Mouse (Mus musculus) stomach, embryonic 14.5 days (tissue): Measurements from ENCODE around the gene Nfix. TPM values are rescaled to one million over a fixed set of nuclear protein-coding genes. Genes with fewer than 3 reads are reported as not detected.

Experiments
- ATAC-seq: fragments of 200-750 bp; cut with Nextera tagmentation; 2 replicates; pipeline ENCODE4 v1.8.0; 2017; ENCODE audit warnings: low read depth, moderate TSS enrichment; ENCODE audit not compliant: insufficient number of reproducible peaks, insufficient read depth, low FRiP score
- H3K27ac ChIP-seq: fragments of 300-500 bp; sonication (generic); 2 replicates; pipeline ENCODE4 v1.5.1; 2014; ENCODE audit warnings: mild to moderate bottlenecking, low read length, moderate library complexity, mixed read lengths
- H3K27me3 ChIP-seq: fragments of 300-500 bp; sonication (generic); 2 replicates; pipeline ENCODE4 v1.6.1; 2014; ENCODE audit warnings: low read length, control low read depth, mixed read lengths; ENCODE audit not compliant: control insufficient read depth, insufficient read depth
- H3K36me3 ChIP-seq: fragments of 300-500 bp; sonication (generic); 2 replicates; pipeline ENCODE4 v1.6.1; 2014; ENCODE audit warnings: mild to moderate bottlenecking, control low read depth, low read length, moderate library complexity, mixed read lengths; ENCODE audit not compliant: control insufficient read depth, insufficient read depth
- H3K4me1 ChIP-seq: fragments of 300-500 bp; sonication (generic); 2 replicates; pipeline ENCODE4 v1.6.1; 2014; ENCODE audit warnings: low read length, control low read depth, mixed read lengths; ENCODE audit not compliant: control insufficient read depth, insufficient read depth
- H3K4me2 ChIP-seq: fragments of 300-500 bp; sonication (generic); replicated peaks from 2 replicates; pipeline ENCODE4 v1.6.1; 2014; ENCODE audit warnings: low read depth, low read length, control low read depth
- H3K4me3 ChIP-seq: fragments of 300-500 bp; sonication (generic); 2 replicates; pipeline ENCODE4 v1.5.1; 2014; ENCODE audit warnings: low read depth, low read length, control low read depth
- H3K9ac ChIP-seq: fragments of 300-500 bp; sonication (generic); replicated peaks from 2 replicates; pipeline ENCODE4 v1.6.1; 2014; ENCODE audit warnings: low read depth, mild to moderate bottlenecking, control low read depth, low read length, moderate library complexity, mixed read lengths
- H3K9me3 ChIP-seq: fragments of 300-500 bp; sonication (generic); 2 replicates; pipeline ENCODE4 v1.6.1; 2016; ENCODE audit warnings: low read depth, low read length, control low read depth; ENCODE audit not compliant: control insufficient read depth
- WGBS: fragments of 180-500 bp; shearing (Covaris S2); extraction: QIAGEN DNeasy Blood & Tissue Kit; methylation state at CpG from one replicate; pipeline ENCODE4 v1.1.7; 2014; 5-methylcytosine and 5-hydroxymethylcytosine counted together
- polyA plus RNA-seq: library from polyadenylated mRNA; unstranded; fragments of >200 nt; fragmentation: Nextera tagmentation; extraction: Ambion mirVana; gene quantifications from 2 replicates; pipeline ENCODE4 v1.2.1, GENCODE M21; 2014

The Nfix gene
- polyA plus RNA-seq, 1 experiment from 2014 or later, result 37.8 TPM

DNA sequence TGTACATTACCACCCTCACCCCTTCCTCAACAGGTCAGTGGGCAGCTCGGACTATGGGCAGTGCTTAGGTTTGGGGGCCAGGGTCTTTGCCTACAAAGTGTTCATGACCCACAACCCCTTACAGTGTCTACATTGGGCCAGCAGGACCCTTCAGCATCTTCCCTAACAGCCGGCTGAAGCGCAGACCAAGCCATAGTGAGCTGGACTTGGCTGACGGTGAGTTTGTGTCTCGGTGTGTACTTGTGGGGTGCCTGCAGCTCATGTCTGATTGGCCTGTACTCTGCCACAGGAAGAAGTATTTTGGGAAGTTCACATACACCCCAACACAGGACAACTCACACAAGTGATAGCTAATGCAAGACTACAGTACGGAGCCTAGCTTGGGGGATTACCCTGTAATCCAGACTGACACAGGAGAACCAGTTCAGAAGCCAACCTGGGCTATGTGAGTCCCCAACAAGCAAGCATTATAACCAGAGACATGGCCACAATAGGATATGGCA lies 97.1 kb downstream of the Nfix start:
- Histone ChIP-seq H3K9me3 (no peaks in the 10 kb centered on the region), H3K4me2 (no peak overlapping the region), H3K36me3 (peaks cover 15% of the 10 kb centered on the region; the same call in 1 of the 2 replicates), H3K27me3 (peaks cover 41% of the 10 kb centered on the region; the same call in 1 of the 2 replicates), H3K9ac (no peak overlapping the region), H3K4me1 (peaks cover 30% of the 10 kb centered on the region), H3K27ac (no peak overlapping the region), H3K4me3 (0 out of 2 replicates have a peak overlapping the region, but pooled peaks have one; percentile 17)
- ATAC-seq, result no peak
- 89% methylated on average over 6 of the region's 6 CpGs for WGBS

- Histone ChIP-seq H3K4me2 (0 out of 2 replicates have a peak overlapping the region, but pooled peaks have one; percentile 13), H3K4me3 (peak overlapping the region; percentile 17; the same call in 1 of the 2 replicates), H3K9ac (no peak overlapping the region), H3K27ac (no peak overlapping the region), H3K4me1 (peaks cover 29% of the 10 kb centered on the region), H3K36me3 (peaks cover 13% of the 10 kb centered on the region), H3K9me3 (no peaks in the 10 kb centered on the region), H3K27me3 (peaks cover 36% of the 10 kb centered on the region; the same call in 1 of the 2 replicates)
- ATAC-seq, result no peak
- WGBS, result 72% methylated on average over 9 of the region's 9 CpGs
These were observed 97.6 kb downstream of the Nfix start for GRCm38 (mm10) chr8:84702561-84702960.

DNA sequence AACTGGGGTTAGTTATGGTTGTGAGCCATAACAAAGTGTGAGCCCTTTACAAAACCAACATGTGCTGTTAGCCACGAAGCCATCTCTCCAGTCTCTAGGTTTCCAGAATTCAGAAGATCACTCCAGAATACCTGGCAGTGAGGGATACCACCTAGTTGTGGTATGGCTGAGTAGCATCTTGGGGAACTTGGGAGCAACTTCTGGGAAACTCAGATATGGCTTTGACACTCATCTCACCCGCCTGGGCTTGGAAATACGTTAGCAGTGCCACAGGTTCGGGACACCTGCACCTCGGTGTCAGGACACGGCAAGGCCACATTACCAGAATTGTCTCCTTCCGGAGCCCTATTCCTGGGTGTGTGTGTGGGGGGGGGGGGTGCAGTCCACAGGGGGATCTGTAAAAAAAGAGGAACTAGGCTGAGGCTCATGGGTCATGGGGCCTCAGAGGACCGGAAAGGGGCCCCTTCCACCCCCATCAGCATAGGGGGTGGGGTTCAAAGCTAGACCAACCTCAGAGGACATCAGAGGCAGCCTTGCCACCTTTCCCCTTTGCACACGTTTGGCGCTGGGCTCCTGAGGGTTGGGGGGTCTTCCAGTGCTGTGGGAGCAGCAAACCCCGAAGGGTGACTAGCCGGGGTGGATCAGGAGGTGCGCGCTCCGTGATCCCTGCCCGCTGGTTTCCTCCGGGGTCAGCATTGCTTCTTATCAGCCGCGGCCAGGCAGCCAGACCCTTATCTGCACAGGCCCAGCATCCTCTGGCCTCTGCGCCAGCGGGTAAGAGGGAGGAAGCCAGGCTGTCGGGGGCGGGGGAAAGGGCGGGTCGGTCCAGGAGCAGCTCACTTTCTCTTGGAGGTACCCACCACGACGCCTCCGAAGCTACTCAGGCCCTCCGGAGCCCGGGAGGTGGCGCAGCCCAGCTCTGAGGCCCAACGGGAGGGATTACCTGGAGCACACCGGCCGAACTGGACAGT lies 98.9 kb downstream of the Nfix start, which contains the start of gene Lyl1:
Gene Lyl1 (plus strand): TSS at position 517 of the 971 bp plus-strand sequence.
- H3K9me3 ChIP-seq, result no peaks in the 10 kb centered on the region
- H3K36me3 ChIP-seq, result peaks cover 23% of the 10 kb centered on the region
- ATAC-seq, result peak; percentile 73; the same call in 1 of the 2 replicates
- peaks cover 25% of the 10 kb centered on the region for H3K4me1 ChIP-seq
- peak within 1 kb of the TSS; percentile 13; the same call in 1 of the 2 replicates for H3K4me2 ChIP-seq
- peak within 1 kb of the TSS; percentile 63; the same call in 1 of the 2 replicates for H3K27ac ChIP-seq
- 11% methylated on average over 34 of the region's 34 CpGs for WGBS
- peaks cover 32% of the 10 kb centered on the region; the same call in 1 of the 2 replicates for H3K27me3 ChIP-seq
- H3K4me3 ChIP-seq, result peak within 1 kb of the TSS; percentile 17
- H3K9ac ChIP-seq, result no peak within 1 kb of the TSS

GRCm38 (mm10) chr8:84700526-84700925 lies 99.6 kb downstream of the Nfix start:
- no peak for ATAC-seq
- Histone ChIP-seq H3K4me1 (peaks cover 25% of the 10 kb centered on the region), H3K9ac (no peak overlapping the region), H3K27ac (peak overlapping the region; percentile 63; the same call in 1 of the 2 replicates), H3K4me2 (no peak overlapping the region), H3K27me3 (peaks cover 30% of the 10 kb centered on the region; the same call in 1 of the 2 replicates), H3K9me3 (no peaks in the 10 kb centered on the region), H3K4me3 (no peak overlapping the region), H3K36me3 (peaks cover 29% of the 10 kb centered on the region)
- WGBS, result 84% methylated on average over 5 of the region's 5 CpGs

GRCm38 (mm10) chr8:84699861-84700322 lies 100.3 kb downstream of the Nfix start:
- no peak overlapping the region for H3K4me3 ChIP-seq
- ATAC-seq, result no peak
- H3K27ac ChIP-seq, result no peak overlapping the region
- no peak overlapping the region for H3K4me2 ChIP-seq
- H3K9me3 ChIP-seq, result no peaks in the 10 kb centered on the region
- no peak overlapping the region for H3K9ac ChIP-seq
- WGBS, result 60% methylated on average over 7 of the region's 7 CpGs
- peaks cover 35% of the 10 kb centered on the region for H3K36me3 ChIP-seq
- peaks cover 24% of the 10 kb centered on the region; the same call in 1 of the 2 replicates for H3K27me3 ChIP-seq
- H3K4me1 ChIP-seq, result peaks cover 18% of the 10 kb centered on the region

DNA sequence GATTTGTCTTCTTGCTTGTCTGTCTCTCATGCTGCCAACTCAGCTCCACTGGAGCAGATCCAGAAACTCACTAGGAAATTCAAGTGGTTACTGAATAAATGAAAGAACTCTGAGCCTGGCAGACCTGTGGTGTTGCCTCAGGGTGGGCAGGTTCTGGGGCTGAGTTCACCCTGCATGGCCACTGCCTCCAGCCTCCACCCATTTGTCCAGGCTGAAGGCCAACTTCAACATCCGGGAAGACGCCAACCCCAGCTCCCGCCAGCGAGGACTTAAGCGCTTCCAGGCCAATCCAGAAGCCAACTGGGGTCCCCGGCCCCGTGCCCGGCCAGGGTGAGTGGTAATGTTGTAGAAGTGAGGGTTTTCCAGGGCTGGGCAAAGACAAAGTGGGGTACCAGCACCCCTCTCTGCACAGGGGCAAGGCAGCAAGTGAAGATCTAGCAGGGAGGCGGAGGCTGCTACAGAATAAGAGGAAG lies 101.2 kb downstream of the Nfix start:
- ATAC-seq, result no peak
- no peak overlapping the region for H3K9ac ChIP-seq
- no peak overlapping the region for H3K4me3 ChIP-seq
- H3K27ac ChIP-seq, result peak overlapping the region; percentile 23; the same call in 1 of the 2 replicates
- peaks cover 15% of the 10 kb centered on the region; the same call in 1 of the 2 replicates for H3K27me3 ChIP-seq
- peaks cover 12% of the 10 kb centered on the region for H3K4me1 ChIP-seq
- no peaks in the 10 kb centered on the region for H3K9me3 ChIP-seq
- 86% methylated on average over 9 of the region's 9 CpGs for WGBS
- peaks cover 35% of the 10 kb centered on the region for H3K36me3 ChIP-seq
- no peak overlapping the region for H3K4me2 ChIP-seq

- no peak overlapping the region for H3K9ac ChIP-seq
- H3K27ac ChIP-seq, result no peak overlapping the region
- H3K9me3 ChIP-seq, result no peaks in the 10 kb centered on the region
- no peak for ATAC-seq
- H3K4me3 ChIP-seq, result no peak overlapping the region
- H3K4me1 ChIP-seq, result peaks cover 10% of the 10 kb centered on the region
- H3K36me3 ChIP-seq, result peaks cover 36% of the 10 kb centered on the region
- H3K27me3 ChIP-seq, result peaks cover 10% of the 10 kb centered on the region; the same call in 1 of the 2 replicates
- WGBS, result 91% methylated on average over 5 of the region's 5 CpGs
- no peak overlapping the region for H3K4me2 ChIP-seq
These were observed 101.9 kb downstream of the Nfix start for GRCm38 (mm10) chr8:84698288-84698687.
